Comparison of ENCODE assay signal across 12 mouse cellular contexts in the genomic region with DNA sequence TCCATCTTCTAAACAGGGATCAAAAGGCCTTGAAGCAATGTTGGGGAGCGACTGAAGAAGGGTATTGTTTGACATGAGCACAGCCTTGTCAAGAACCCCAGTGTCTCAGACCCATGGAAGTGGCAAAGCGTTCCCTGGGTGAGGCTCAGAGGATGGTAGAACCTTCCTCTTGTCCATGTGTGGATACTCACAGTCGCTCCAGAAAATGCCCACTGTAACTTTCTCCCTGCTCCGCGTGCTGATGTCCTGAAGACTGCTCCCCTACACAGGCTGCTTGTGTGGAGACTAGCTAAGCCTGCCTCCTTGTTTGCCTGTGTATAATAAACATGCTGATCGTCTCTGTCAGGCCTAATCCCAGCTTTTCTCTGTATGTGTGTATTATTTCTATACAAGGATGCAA. TPM values are rescaled to one million over a fixed set of nuclear protein-coding genes. Genes with fewer than 3 reads are reported as not detected.
DNase-seq lines count a peak whose midpoint lies in the region; ATAC-seq and TF ChIP-seq lines count a peak whose summit lies in the region.
"Had no signal": no experiment of that assay in that cellular context is flagged by ENCODE, and none has a peak within 500 bp of the region (broad histone marks: within the 10 kb centered on the region; RNA-seq: fewer than 3 reads in every experiment).

No protein-coding gene starts in this region.

- no peak for DNase-seq in heart, postnatal 25 days (ENCODE audit: low spot score)
- no peak for DNase-seq in liver, embryonic 11.5 days (ENCODE audit: low spot score)
- no peak for DNase-seq in liver, postnatal 0 days
- DNase-seq in thymus, postnatal 36 days: no peak
- DNase-seq in urinary bladder, postnatal 36 days (ENCODE audit: low spot score in 2 of 2): no peak
- DNase-seq: cerebellum, adult 11 months; kidney, adult 18-20 months; layer of hippocampus, postnatal 36 days; lung, adult 2 months had no signal

- no peaks in the 10 kb centered on the region for H3K27me3 ChIP-seq in heart, embryonic 11.5 days (ENCODE audit: control insufficient read depth, insufficient read depth, low read length)
- H3K27me3 ChIP-seq in liver, embryonic 11.5 days (replicated peaks; ENCODE audit: control insufficient read depth, insufficient read depth, low read length): no peaks in the 10 kb centered on the region
- H3K27me3 ChIP-seq in liver, postnatal 0 days (ENCODE audit: insufficient read depth, low read length): no peaks in the 10 kb centered on the region
- no peaks in the 10 kb centered on the region for H3K27me3 ChIP-seq in embryonic facial prominence, embryonic 15.5 days

- WGBS in heart, embryonic 11.5 days (ENCODE audit: insufficient replicate concordance): 57% methylated on average over 6 of the region's 6 CpGs
- WGBS in liver, embryonic 11.5 days: 59% methylated on average over 6 of the region's 6 CpGs
- WGBS in liver, postnatal 0 days (ENCODE audit: insufficient replicate concordance): 67% methylated on average over 6 of the region's 6 CpGs
- 60% methylated on average over 6 of the region's 6 CpGs for WGBS in embryonic facial prominence, embryonic 15.5 days
- 67% methylated on average over 6 of the region's 6 CpGs for WGBS in olfactory bulb, adult 2 months

- H3K9me3 ChIP-seq in heart, embryonic 11.5 days (replicated peaks; ENCODE audit: control insufficient read depth, low read length): no peaks in the 10 kb centered on the region
- H3K9me3 ChIP-seq in liver, embryonic 11.5 days (ENCODE audit: control insufficient read depth, low read length): no peaks in the 10 kb centered on the region
- no peaks in the 10 kb centered on the region for H3K9me3 ChIP-seq in liver, postnatal 0 days (ENCODE audit: low read length)
- no peaks in the 10 kb centered on the region for H3K9me3 ChIP-seq in embryonic facial prominence, embryonic 15.5 days (replicated peaks)

- intact Hi-C loops in heart, postnatal 25 days (cut with DNase I): no loop called here

- peaks cover 32% of the 10 kb centered on the region for H3K4me1 ChIP-seq in heart, embryonic 11.5 days (ENCODE audit: control insufficient read depth, insufficient read depth, low read length)
- H3K4me1 ChIP-seq in liver, embryonic 11.5 days (replicated peaks; ENCODE audit: control insufficient read depth, insufficient read depth, low read length): peaks cover 3% of the 10 kb centered on the region; the same call in 1 of the 2 replicates
- H3K4me1 ChIP-seq in liver, postnatal 0 days (ENCODE audit: insufficient read depth): peaks cover 3% of the 10 kb centered on the region; the same call in 1 of the 2 replicates
- peaks cover 46% of the 10 kb centered on the region for H3K4me1 ChIP-seq in embryonic facial prominence, embryonic 15.5 days
- peaks cover 22% of the 10 kb centered on the region for H3K4me1 ChIP-seq in olfactory bulb, adult 2 months (ENCODE audit: control insufficient read depth, insufficient read depth, low read length)

- no peak for TF ChIP-seq POLR2A in olfactory bulb, adult 2 months (IDR thresholded peaks at IDR 0.05; ENCODE audit: insufficient read depth, low read depth, low read length)

- H3K27ac ChIP-seq in heart, embryonic 11.5 days (ENCODE audit: low read depth, low read length): peak overlapping the region; percentile 82
- H3K27ac ChIP-seq in liver, embryonic 11.5 days (ENCODE audit: low read depth, low read length): peak overlapping the region; percentile 21; the same call in 1 of the 2 replicates
- H3K27ac ChIP-seq in liver, postnatal 0 days (ENCODE audit: low read depth): no peak overlapping the region
- H3K27ac ChIP-seq in embryonic facial prominence, embryonic 15.5 days (replicated peaks): peak overlapping the region; percentile 84
- peak overlapping the region; percentile 23 for H3K27ac ChIP-seq in olfactory bulb, adult 2 months (ENCODE audit: insufficient read depth, low read depth, low read length)

- no peak for TF ChIP-seq EP300 in liver, postnatal 0 days (IDR thresholded peaks at IDR 0.05; ENCODE audit: low read depth)

- no peak overlapping the region for H3K4me3 ChIP-seq in heart, embryonic 11.5 days (ENCODE audit: low read depth, low read length)
- no peak overlapping the region for H3K4me3 ChIP-seq in liver, embryonic 11.5 days (ENCODE audit: low read depth, low read length)
- H3K4me3 ChIP-seq in liver, postnatal 0 days (ENCODE audit: low read depth, low read length): no peak overlapping the region
- H3K4me3 ChIP-seq in embryonic facial prominence, embryonic 15.5 days (replicated peaks): no peak overlapping the region
- H3K4me3 ChIP-seq in olfactory bulb, adult 2 months (ENCODE audit: insufficient read depth, low read depth, low read length): no peak overlapping the region

- no peaks in the 10 kb centered on the region for H3K36me3 ChIP-seq in heart, embryonic 11.5 days (ENCODE audit: control insufficient read depth, insufficient read depth, low read length)
- H3K36me3 ChIP-seq in liver, embryonic 11.5 days (ENCODE audit: control insufficient read depth, insufficient read depth, low read length): no peaks in the 10 kb centered on the region
- H3K36me3 ChIP-seq in liver, postnatal 0 days (replicated peaks; ENCODE audit: insufficient read depth, low read length): no peaks in the 10 kb centered on the region
- H3K36me3 ChIP-seq in embryonic facial prominence, embryonic 15.5 days: no peaks in the 10 kb centered on the region

- H3K4me2 ChIP-seq in heart, embryonic 11.5 days: no peak overlapping the region
- H3K4me2 ChIP-seq in liver, embryonic 11.5 days: no peak overlapping the region
- H3K4me2 ChIP-seq in liver, postnatal 0 days (ENCODE audit: low read depth, low read length): no peak overlapping the region
- H3K4me2 ChIP-seq in embryonic facial prominence, embryonic 15.5 days (replicated peaks): no peak overlapping the region

- H3K9ac ChIP-seq in heart, embryonic 11.5 days (ENCODE audit: low read depth, low read length): no peak overlapping the region
- H3K9ac ChIP-seq in liver, embryonic 11.5 days (ENCODE audit: low read depth, low read length): no peak overlapping the region
- no peak overlapping the region for H3K9ac ChIP-seq in liver, postnatal 0 days (replicated peaks)
- H3K9ac ChIP-seq in embryonic facial prominence, embryonic 15.5 days: no peak overlapping the region

- ATAC-seq in heart, embryonic 11.5 days (replicated peaks; ENCODE audit: insufficient number of reproducible peaks, low FRiP score, low TSS enrichment): no peak
- ATAC-seq in liver, embryonic 11.5 days (replicated peaks; ENCODE audit: low FRiP score): no peak
- no peak for ATAC-seq in liver, postnatal 0 days
- no peak for ATAC-seq in embryonic facial prominence, embryonic 15.5 days (ENCODE audit: insufficient number of reproducible peaks, low FRiP score, low TSS enrichment, low read depth)

- TF ChIP-seq CTCF in liver, postnatal 0 days (IDR thresholded peaks at IDR 0.05; ENCODE audit: low read depth): no peak
- no peak for TF ChIP-seq CTCF in olfactory bulb, adult 2 months (IDR thresholded peaks at IDR 0.05; ENCODE audit: insufficient read depth, low read depth, low read length)

RNA-seq across cellular contexts. Expression of gene Parva, which starts 27.1 kb away (rescaled TPM):
- 83.3 and 93.3 TPM in 2 replicates for polyA plus RNA-seq in heart, embryonic 11.5 days (2014; fragmentation: Nextera tagmentation; extraction: Ambion mirVana)
- total RNA-seq in heart, postnatal 25 days (2021): 10 to 100 TPM; 55.2 to 61.3 TPM
- 24.3 and 28.8 TPM in 2 replicates for polyA plus RNA-seq in liver, embryonic 11.5 days (2014; fragmentation: Nextera tagmentation; extraction: Ambion mirVana)
- polyA plus RNA-seq in liver, postnatal 0 days (2015; fragmentation: Nextera tagmentation; extraction: Ambion mirVana): 8.0 and 8.6 TPM in 2 replicates
- 96.0 and 105 TPM in 2 replicates for polyA plus RNA-seq in embryonic facial prominence, embryonic 15.5 days (2015; fragmentation: Nextera tagmentation; extraction: Ambion mirVana)
- 269 TPM in 1 of 2 replicates, not detected in the other for polyA plus RNA-seq in olfactory bulb, adult 2 months (2012; ENCODE audit: insufficient read depth, insufficient read length, low replicate concordance, missing spikeins)
